Mouse (Mus musculus) lung, adult 2 months (tissue): ENCODE data around the gene Wipi1. TPM values are rescaled to one million over a fixed set of nuclear protein-coding genes. Genes with fewer than 3 reads are reported as not detected.

Experiments used
- DNase-seq: peaks from one replicate; pipeline ENCODE4 v3.0.0; 2022
- H3K4me1 ChIP-seq: fragments of 200-500 bp; 2 replicates; pipeline ENCODE4 v1.6.1; 2011; ENCODE audit warnings: low read length; ENCODE audit not compliant: control insufficient read depth, insufficient read depth
- H3K4me3 ChIP-seq: fragments of 200-500 bp; replicated peaks from 2 replicates; pipeline ENCODE3; 2011; ENCODE audit warnings: low read depth, mild to moderate bottlenecking, control low read depth, low read length; ENCODE audit errors: extremely low read depth
- CTCF ChIP-seq: fragments of 200-500 bp; IDR thresholded peaks from 2 replicates; pipeline ENCODE4 v1.5.1; 2011; ENCODE audit warnings: mild to moderate bottlenecking, low read length, control low read depth; ENCODE audit not compliant: insufficient read depth
- POLR2A ChIP-seq: fragments of 200-500 bp; IDR thresholded peaks from 2 replicates; pipeline ENCODE4 v1.6.1; 2011; ENCODE audit warnings: low read depth, mild to moderate bottlenecking, control low read depth, low read length, borderline replicate concordance; ENCODE audit errors: extremely low read depth
- WGBS: fragments of 180-500 bp; shearing (Covaris S2); methylation state at CpG from one replicate; pipeline ENCODE4 v1.1.7; 2018; 5-methylcytosine and 5-hydroxymethylcytosine counted together
- polyA plus RNA-seq: library from polyadenylated mRNA; depleted of rRNA; stranded (reverse); fragments of >200 nt; gene quantifications from 2 replicates; pipeline ENCODE4 v1.2.3, GENCODE M21; 2012

The Wipi1 gene
- polyA plus RNA-seq, 1 experiment: 20.3 TPM

- Histone ChIP-seq H3K4me1 (no peaks in the 10 kb centered on the region), H3K4me3 (no peak overlapping the region)
- no peak for DNase-seq
- TF ChIP-seq CTCF (0 out of 2 replicates have a peak, but pooled peaks have one; percentile 16), POLR2A (no peak)
- 82% methylated on average over 12 of the region's 12 CpGs for WGBS
Observed at GRCm38 (mm10) chr11:109598778-109599570, 12.8 kb downstream of the Wipi1 start.

- Histone ChIP-seq H3K4me1 (no peaks in the 10 kb centered on the region), H3K4me3 (no peak overlapping the region)
- 70% methylated on average over 8 of the region's 8 CpGs for whole genome bisulfite sequencing
- DNase-seq: no peak
- no peak for TF ChIP-seq POLR2A
- no peak for TF ChIP-seq CTCF
Observed at GRCm38 (mm10) chr11:109594761-109595160, 17.0 kb downstream of the Wipi1 start.

GRCm38 (mm10) chr11:109593200-109593981 is 18.4 kb downstream of the Wipi1 start:
- H3K4me3 ChIP-seq: no peak overlapping the region
- TF ChIP-seq CTCF: no peak
- TF ChIP-seq POLR2A: no peak
- 40% methylated on average over 6 of the region's 6 CpGs for WGBS
- no peaks in the 10 kb centered on the region for H3K4me1 ChIP-seq
- DNase-seq: no peak

GRCm38 (mm10) chr11:109591511-109591910 is 20.3 kb downstream of the Wipi1 start:
- 86% methylated on average over 4 of the region's 4 CpGs for WGBS
- DNase-seq: no peak
- Histone ChIP-seq H3K4me1 (peaks cover 3% of the 10 kb centered on the region; the same call in 1 of the 2 replicates), H3K4me3 (no peak overlapping the region)
- TF ChIP-seq CTCF (no peak), POLR2A (no peak)

GRCm38 (mm10) chr11:109590012-109590411 is 21.8 kb downstream of the Wipi1 start:
- TF ChIP-seq CTCF (no peak), POLR2A (no peak)
- Histone ChIP-seq H3K4me3 (no peak overlapping the region), H3K4me1 (peaks cover 7% of the 10 kb centered on the region)
- WGBS: 79% methylated on average over 8 of the region's 8 CpGs
- no peak for DNase-seq

GRCm38 (mm10) chr11:109587638-109588374 is 24.0 kb downstream of the Wipi1 start:
- TF ChIP-seq POLR2A: no peak
- TF ChIP-seq CTCF: no peak
- DNase-seq: no peak
- Histone ChIP-seq H3K4me1 (peaks cover 7% of the 10 kb centered on the region), H3K4me3 (no peak overlapping the region)
- 25% methylated on average over 15 of the region's 15 CpGs for WGBS

- DNase-seq: no peak
- Histone ChIP-seq H3K4me1 (peaks cover 7% of the 10 kb centered on the region), H3K4me3 (no peak overlapping the region)
- TF ChIP-seq POLR2A: no peak
- no peak for TF ChIP-seq CTCF
- WGBS: 27% methylated on average over 13 of the region's 13 CpGs
Observed at GRCm38 (mm10) chr11:109587019-109587418, 24.7 kb downstream of the Wipi1 start.

- no peak for DNase-seq
- WGBS: 40% methylated on average over 2 of the region's 2 CpGs
- Histone ChIP-seq H3K4me1 (peaks cover 7% of the 10 kb centered on the region), H3K4me3 (no peak overlapping the region)
- TF ChIP-seq POLR2A (no peak), CTCF (no peak)
Observed at GRCm38 (mm10) chr11:109586424-109586823, 25.3 kb downstream of the Wipi1 start.

- no peak overlapping the region for H3K4me3 ChIP-seq
- DNase-seq: peak; percentile 70
- TF ChIP-seq POLR2A (no peak), CTCF (peak; percentile 97)
- H3K4me1 ChIP-seq: peaks cover 7% of the 10 kb centered on the region
- WGBS: 47% methylated on average over 11 of the region's 11 CpGs
Observed at GRCm38 (mm10) chr11:109584843-109585713, 26.7 kb downstream of the Wipi1 start.
